Mouse (Mus musculus) forebrain, postnatal 0 days (tissue): ENCODE data around the gene Glb1l3. TPM values are rescaled to one million over a fixed set of nuclear protein-coding genes. Genes with fewer than 3 reads are reported as not detected.
A peak's percentile ranks its signal among the peaks of the same experiment; 100 is the strongest.

Experiments
- ATAC-seq: fragments of 200-750 bp; cut with Nextera tagmentation; 2 replicates; pipeline ENCODE4 v1.8.0; 2017; ENCODE audit warnings: mild to moderate bottlenecking, moderate library complexity
- DNase-seq: peaks from one replicate; pipeline ENCODE4 v3.0.0-alpha.2; 2015
- H3K27ac ChIP-seq: fragments of 300-500 bp; sonication (generic); 2 replicates; pipeline ENCODE4 v1.5.1; 2014; ENCODE audit warnings: low read depth, mild to moderate bottlenecking, antibody characterized with exemption, low read length, moderate library complexity, mixed read lengths
- H3K27me3 ChIP-seq: fragments of 300-500 bp; sonication (generic); 2 replicates; pipeline ENCODE4 v1.6.1; 2014; ENCODE audit warnings: mild to moderate bottlenecking, low read length, mixed read lengths; ENCODE audit not compliant: insufficient read depth
- H3K36me3 ChIP-seq: fragments of 300-500 bp; sonication (generic); 2 replicates; pipeline ENCODE4 v1.6.1; 2014; ENCODE audit warnings: mild to moderate bottlenecking, moderate library complexity; ENCODE audit not compliant: insufficient read depth
- H3K4me1 ChIP-seq: fragments of 300-500 bp; sonication (generic); 2 replicates; pipeline ENCODE4 v1.6.1; 2014; ENCODE audit warnings: antibody characterized with exemption; ENCODE audit not compliant: insufficient read depth
- H3K4me2 ChIP-seq: fragments of 300-500 bp; sonication (generic); 2 replicates; pipeline ENCODE4 v1.6.1; 2014; ENCODE audit warnings: low read depth, mild to moderate bottlenecking, moderate library complexity
- H3K4me3 ChIP-seq: fragments of 300-500 bp; sonication (generic); 2 replicates; pipeline ENCODE4 v1.5.1; 2014; ENCODE audit warnings: low read depth, low read length, mixed read lengths
- H3K9ac ChIP-seq: fragments of 300-500 bp; sonication (generic); 2 replicates; pipeline ENCODE4 v1.6.1; 2014; ENCODE audit warnings: mild to moderate bottlenecking
- H3K9me3 ChIP-seq: fragments of 300-500 bp; sonication (generic); 2 replicates; pipeline ENCODE4 v1.6.1; 2016; ENCODE audit warnings: low read length
- CTCF ChIP-seq: sonication (generic); IDR thresholded peaks from 2 replicates; pipeline ENCODE4 v1.5.1; 2016; ENCODE audit warnings: antibody characterized with exemption, control low read depth, low read depth
- WGBS: fragments of 180-500 bp; shearing (Covaris S2); extraction: QIAGEN DNeasy Blood & Tissue Kit; methylation state at CpG from one replicate; pipeline ENCODE4 v1.1.7; 2014; 5-methylcytosine and 5-hydroxymethylcytosine counted together
- polyA plus RNA-seq: library from polyadenylated mRNA; unstranded; fragments of >200 nt; fragmentation: Nextera tagmentation; extraction: Ambion mirVana; gene quantifications from 2 replicates; pipeline ENCODE4 v1.2.1, GENCODE M21; 2015
- total RNA-seq: library from RNA; depleted of rRNA; stranded (reverse); fragments of >200 nt; gene quantifications from 2 replicates; pipeline ENCODE4 v1.2.3, GENCODE M21; 2014

Glb1l3 gene
- total and polyA plus RNA-seq, 2 experiments from 2014 or later = not detected

- WGBS = 97% methylated on average over 2 of the region's 2 CpGs
- H3K9me3 ChIP-seq = no peaks in the 10 kb centered on the region
- H3K27ac ChIP-seq = no peak overlapping the region
- ATAC-seq (no peak), DNase-seq (no peak)
- no peak overlapping the region for H3K4me2 ChIP-seq
- no peak overlapping the region for H3K4me3 ChIP-seq
- H3K36me3 ChIP-seq = no peaks in the 10 kb centered on the region
- TF ChIP-seq CTCF = no peak
- no peak overlapping the region for H3K9ac ChIP-seq
- H3K4me1 ChIP-seq = no peaks in the 10 kb centered on the region
- H3K27me3 ChIP-seq = no peaks in the 10 kb centered on the region
Measured at GRCm38 (mm10) chr9:26800357-26800756, 60.3 kb downstream of the Glb1l3 start.

DNA sequence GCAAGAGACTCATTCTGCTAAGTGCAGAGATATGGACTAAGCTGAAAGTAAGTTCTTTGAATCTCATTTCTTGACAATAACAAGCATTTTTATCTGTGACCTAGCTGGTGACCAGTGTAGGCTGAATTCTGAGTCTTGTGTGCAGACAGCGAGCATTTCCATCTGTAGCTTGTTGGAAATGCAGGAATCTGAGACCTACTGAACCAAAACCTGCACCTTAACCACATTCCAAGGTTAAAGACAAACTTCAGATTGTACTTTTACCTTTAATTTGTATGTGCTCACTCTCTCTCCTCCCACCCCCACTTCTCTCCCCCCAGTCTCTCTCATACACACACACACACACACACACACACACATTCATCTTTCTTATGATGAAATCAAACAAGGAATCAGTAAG lies 62.0 kb downstream of the Glb1l3 start:
- Histone ChIP-seq H3K36me3 (no peaks in the 10 kb centered on the region), H3K27me3 (no peaks in the 10 kb centered on the region), H3K4me3 (no peak overlapping the region), H3K4me2 (no peak overlapping the region), H3K9ac (no peak overlapping the region), H3K4me1 (no peaks in the 10 kb centered on the region), H3K9me3 (no peaks in the 10 kb centered on the region), H3K27ac (no peak overlapping the region)
- no peak for DNase-seq
- 91% methylated on average over 1 of the region's 1 CpGs for WGBS
- TF ChIP-seq CTCF = no peak
- no peak for ATAC-seq

DNA sequence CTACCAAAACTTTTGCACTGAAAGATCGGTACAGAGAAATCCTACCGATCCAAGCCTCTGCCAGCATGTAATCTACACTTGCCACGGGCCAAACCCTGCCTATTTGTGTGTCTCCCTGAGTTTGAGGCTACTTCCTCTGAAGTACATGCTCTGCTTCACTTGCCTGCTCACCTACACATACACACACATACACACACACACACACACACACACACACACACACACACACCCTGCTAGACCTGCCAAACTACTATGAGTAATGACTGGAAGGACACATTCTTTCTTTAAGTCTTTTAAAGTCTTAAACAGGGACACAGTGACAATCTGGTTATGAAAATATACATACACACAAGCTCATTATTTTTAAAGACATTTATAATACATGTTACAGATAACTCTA lies 62.5 kb downstream of the Glb1l3 start:
- no peak overlapping the region for H3K9ac ChIP-seq
- H3K4me2 ChIP-seq = no peak overlapping the region
- H3K27me3 ChIP-seq = no peaks in the 10 kb centered on the region
- no peak overlapping the region for H3K27ac ChIP-seq
- H3K4me1 ChIP-seq = no peaks in the 10 kb centered on the region
- no peak for DNase-seq
- H3K9me3 ChIP-seq = no peaks in the 10 kb centered on the region
- 92% methylated on average over 3 of the region's 3 CpGs for whole genome bisulfite sequencing
- TF ChIP-seq CTCF = no peak
- ATAC-seq = no peak
- H3K4me3 ChIP-seq = no peak overlapping the region
- no peaks in the 10 kb centered on the region for H3K36me3 ChIP-seq

DNA sequence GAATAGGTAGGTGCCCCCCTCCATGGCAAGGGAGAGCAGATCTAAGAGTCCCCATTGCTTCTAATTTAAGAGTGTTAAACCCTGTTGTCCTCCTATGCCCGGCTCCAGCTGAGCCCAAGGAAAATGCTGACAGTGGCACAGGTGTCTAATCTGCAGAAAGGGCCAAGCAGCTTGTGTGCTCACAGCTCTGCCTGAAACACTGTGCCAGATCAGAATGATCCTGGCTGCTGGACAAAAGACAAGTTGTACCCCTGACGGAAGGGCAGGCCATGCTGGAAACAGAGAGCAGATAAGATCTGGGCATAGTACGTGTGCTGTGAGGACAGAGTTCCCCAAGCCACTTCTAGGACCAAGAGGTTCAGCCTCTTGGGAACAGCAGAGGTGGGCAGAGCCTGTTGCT lies 67.9 kb downstream of the Glb1l3 start:
- H3K27me3 ChIP-seq = no peaks in the 10 kb centered on the region
- TF ChIP-seq CTCF = no peak
- H3K9ac ChIP-seq = no peak overlapping the region
- 60% methylated on average over 3 of the region's 3 CpGs for WGBS
- no peaks in the 10 kb centered on the region for H3K4me1 ChIP-seq
- H3K4me2 ChIP-seq = no peak overlapping the region
- H3K9me3 ChIP-seq = no peaks in the 10 kb centered on the region
- H3K4me3 ChIP-seq = no peak overlapping the region
- H3K27ac ChIP-seq = no peak overlapping the region
- H3K36me3 ChIP-seq = no peaks in the 10 kb centered on the region
- no peak for ATAC-seq
- no peak for DNase-seq

DNA sequence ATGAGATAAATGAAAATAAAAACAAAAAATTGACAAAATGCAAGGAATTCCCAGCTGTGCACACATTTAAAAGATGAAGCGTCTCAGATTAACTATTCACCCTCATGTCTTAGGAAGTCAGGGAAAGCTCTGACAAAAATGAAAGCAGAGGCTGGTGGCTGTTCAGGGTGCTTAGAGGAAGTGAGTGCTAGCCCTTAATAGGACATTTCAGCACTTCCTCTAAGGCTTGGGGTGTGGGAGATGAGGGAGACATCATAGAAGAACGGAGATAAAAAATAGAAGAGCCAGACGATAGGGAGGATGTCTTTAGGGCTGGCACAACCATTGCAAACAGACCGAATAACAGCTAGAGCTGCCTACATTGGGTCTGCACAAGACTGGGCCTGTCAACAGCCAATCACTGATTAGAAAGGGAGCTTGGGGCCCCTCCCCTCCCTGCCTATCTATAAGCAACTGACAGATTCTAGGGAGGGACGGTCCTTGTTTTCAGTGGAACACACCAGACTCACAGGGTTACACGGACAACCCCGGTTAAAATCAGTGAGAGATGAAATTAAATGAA lies 77.2 kb downstream of the Glb1l3 start:
- no peak for TF ChIP-seq CTCF
- H3K4me2 ChIP-seq = no peak overlapping the region
- no peaks in the 10 kb centered on the region for H3K9me3 ChIP-seq
- DNase-seq = no peak
- H3K36me3 ChIP-seq = no peaks in the 10 kb centered on the region
- H3K27me3 ChIP-seq = no peaks in the 10 kb centered on the region
- H3K4me1 ChIP-seq = no peaks in the 10 kb centered on the region
- peak; percentile 61; the same call in 1 of the 2 replicates for ATAC-seq
- H3K27ac ChIP-seq = no peak overlapping the region
- no peak overlapping the region for H3K4me3 ChIP-seq
- WGBS = 49% methylated on average over 7 of the region's 7 CpGs
- H3K9ac ChIP-seq = no peak overlapping the region

- ATAC-seq (no peak), DNase-seq (no peak)
- H3K4me2 ChIP-seq = no peak overlapping the region
- no peaks in the 10 kb centered on the region for H3K36me3 ChIP-seq
- 87% methylated on average over 7 of the region's 7 CpGs for WGBS
- TF ChIP-seq CTCF = no peak
- no peaks in the 10 kb centered on the region for H3K4me1 ChIP-seq
- H3K27me3 ChIP-seq = no peaks in the 10 kb centered on the region
- no peaks in the 10 kb centered on the region for H3K9me3 ChIP-seq
- no peak overlapping the region for H3K9ac ChIP-seq
- H3K27ac ChIP-seq = no peak overlapping the region
- no peak overlapping the region for H3K4me3 ChIP-seq
Measured at GRCm38 (mm10) chr9:26778421-26778820, 82.3 kb downstream of the Glb1l3 start.

GRCm38 (mm10) chr9:26776122-26776902 lies 84.4 kb downstream of the Glb1l3 start:
- H3K4me2 ChIP-seq = no peak overlapping the region
- no peak overlapping the region for H3K4me3 ChIP-seq
- H3K27me3 ChIP-seq = no peaks in the 10 kb centered on the region
- H3K9ac ChIP-seq = no peak overlapping the region
- WGBS = 69% methylated on average over 6 of the region's 6 CpGs
- DNase-seq = peak; percentile 89
- no peaks in the 10 kb centered on the region for H3K4me1 ChIP-seq
- peak; percentile 89 for TF ChIP-seq CTCF
- peak; percentile 70; the same call in 1 of the 2 replicates for ATAC-seq
- H3K27ac ChIP-seq = no peak overlapping the region; the same call in 1 of the 2 replicates
- H3K36me3 ChIP-seq = no peaks in the 10 kb centered on the region
- H3K9me3 ChIP-seq = no peaks in the 10 kb centered on the region
